Mouse (Mus musculus): ENCODE measurements around the gene Smc4. TPM values are rescaled to one million over a fixed set of nuclear protein-coding genes. Genes with fewer than 3 reads are reported as not detected.

Gene Smc4
- total RNA-seq (2021) = 10 to 100 TPM; 39.7 to 45.7 TPM

- intact Hi-C loops (cut with DNase I) = loop anchor here (5.0 to 10.0 kb wide), 2 partner anchors 118 to 510 kb away; no protein-coding TSS in a partner anchor
- DNase-seq = peak; percentile 97 to 98
Observed at GRCm38 (mm10) chr3:69004437-69005337, at the start of gene Smc4, which contains the start of gene Ift80. Gene Smc4 (plus strand): TSS chr3:69004738. Gene Ift80 (minus strand): TSS chr3:69004570.

GRCm38 (mm10) chr3:68956454-68956853 lies 48.1 kb upstream of the Smc4 start:
- DNase-seq = no peak
- intact Hi-C loops (cut with DNase I) = loop anchor here (10.0 kb wide), 2 partner anchors 242 to 342 kb away; no protein-coding TSS in a partner anchor

GRCm38 (mm10) chr3:68957413-68957812 lies 47.1 kb upstream of the Smc4 start:
- intact Hi-C loops (cut with DNase I) = loop anchor here (10.0 kb wide), 2 partner anchors 243 to 343 kb away; no protein-coding TSS in a partner anchor
- DNase-seq = no peak

GRCm38 (mm10) chr3:68964682-68965081 lies 39.9 kb upstream of the Smc4 start:
- intact Hi-C loops (cut with DNase I) = loop anchor here (5.0 kb wide), 1 partner anchor 103 kb away; no protein-coding TSS in a partner anchor
- peak in 1 of 2 experiments; percentile 28 for DNase-seq

- no peak for DNase-seq
Observed at GRCm38 (mm10) chr3:68966527-68967285, 37.8 kb upstream of the Smc4 start.

GRCm38 (mm10) chr3:68967404-68967803 lies 37.1 kb upstream of the Smc4 start:
- no peak for DNase-seq
- intact Hi-C loops (cut with DNase I) = loop anchor here (5.0 kb wide), 1 partner anchor 100 kb away; no protein-coding TSS in a partner anchor

More at GRCm38 (mm10) chr3:68966527-68967285, 37.8 kb upstream of the Smc4 start:
- intact Hi-C loops (cut with DNase I) = loop anchor here (5.0 kb wide), 1 partner anchor 101 kb away; no protein-coding TSS in a partner anchor

- DNase-seq = no peak
- intact Hi-C loops (cut with DNase I) = loop anchor here (5.0 kb wide), 1 partner anchor 98 kb away; no protein-coding TSS in a partner anchor
Observed at GRCm38 (mm10) chr3:68969091-68969590, 35.4 kb upstream of the Smc4 start.

- no peak for DNase-seq
Observed at GRCm38 (mm10) chr3:68973574-68973973, 31.0 kb upstream of the Smc4 start.

GRCm38 (mm10) chr3:68974639-68975532 lies 29.7 kb upstream of the Smc4 start:
- no peak for DNase-seq
- intact Hi-C loops (cut with DNase I) = no loop called here

More at GRCm38 (mm10) chr3:68973574-68973973, 31.0 kb upstream of the Smc4 start:
- intact Hi-C loops (cut with DNase I) = no loop called here

GRCm38 (mm10) chr3:68975533-68976490 lies 28.7 kb upstream of the Smc4 start:
- intact Hi-C loops (cut with DNase I) = no loop called here

GRCm38 (mm10) chr3:68977696-68978095 lies 26.8 kb upstream of the Smc4 start:
- intact Hi-C loops (cut with DNase I) = no loop called here
- DNase-seq = no peak

More at GRCm38 (mm10) chr3:68975533-68976490, 28.7 kb upstream of the Smc4 start:
- DNase-seq = peak in 1 of 2 experiments; percentile 11

GRCm38 (mm10) chr3:68979187-68979586 lies 25.4 kb upstream of the Smc4 start:
- intact Hi-C loops (cut with DNase I) = no loop called here
- DNase-seq = no peak

- intact Hi-C loops (cut with DNase I) = no loop called here
- peak; percentile 21 to 23 for DNase-seq
Observed at GRCm38 (mm10) chr3:68980898-68981297, 23.6 kb upstream of the Smc4 start.

GRCm38 (mm10) chr3:68986550-68986949 lies 18.0 kb upstream of the Smc4 start:
- no peak for DNase-seq
- intact Hi-C loops (cut with DNase I) = no loop called here

GRCm38 (mm10) chr3:69002781-69003180 lies 1.8 kb upstream of the Smc4 start:
- intact Hi-C loops (cut with DNase I) = loop anchor here (10.0 kb wide), 1 partner anchor 508 kb away; no protein-coding TSS in a partner anchor
- no peak for DNase-seq

GRCm38 (mm10) chr3:69004055-69004436 lies 492 bp upstream of the Smc4 start:
- intact Hi-C loops (cut with DNase I) = loop anchor here (10.0 kb wide), 1 partner anchor 509 kb away; no protein-coding TSS in a partner anchor
- no peak for DNase-seq

- peak; percentile 77 to 80 for DNase-seq
- intact Hi-C loops (cut with DNase I) = loop anchor here (2.0 to 10.0 kb wide), 3 partner anchors 39 to 511 kb away; partner anchors contain the start of gene Trim59
Observed at GRCm38 (mm10) chr3:69005338-69006245, 1.1 kb downstream of the Smc4 start.
